Mouse (Mus musculus): ENCODE data around the gene Gm47289.

The Gm47289 gene

GRCm38 (mm10) chr9:119160689-119161088, 1.7 kb downstream of the Gm47289 start:
- no peak for DNase-seq

GRCm38 (mm10) chr9:119164743-119165142, 5.8 kb downstream of the Gm47289 start:
- no peak for DNase-seq

GRCm38 (mm10) chr9:119165548-119165947, 6.6 kb downstream of the Gm47289 start:
- DNase-seq, result no peak

- no peak for DNase-seq
Observed at GRCm38 (mm10) chr9:119167608-119168007, 8.6 kb downstream of the Gm47289 start.

GRCm38 (mm10) chr9:119179292-119179691, 20.3 kb downstream of the Gm47289 start:
- DNase-seq, result no peak

- DNase-seq, result no peak
Observed at GRCm38 (mm10) chr9:119181241-119181728, 22.3 kb downstream of the Gm47289 start.

- peak; percentile 29 for DNase-seq
Observed at GRCm38 (mm10) chr9:119192202-119192990, 33.4 kb downstream of the Gm47289 start.

GRCm38 (mm10) chr9:119199151-119199861, 40.3 kb downstream of the Gm47289 start:
- peak; percentile 34 for DNase-seq

GRCm38 (mm10) chr9:119201653-119202052, 42.7 kb downstream of the Gm47289 start:
- no peak for DNase-seq

- DNase-seq, result no peak
Observed at GRCm38 (mm10) chr9:119203617-119204016, 44.7 kb downstream of the Gm47289 start.

GRCm38 (mm10) chr9:119205756-119206155, 46.8 kb downstream of the Gm47289 start:
- DNase-seq, result no peak

- DNase-seq, result no peak
Observed at GRCm38 (mm10) chr9:119206666-119207065, 47.7 kb downstream of the Gm47289 start.

- DNase-seq, result no peak
Observed at GRCm38 (mm10) chr9:119207113-119207512, 48.2 kb downstream of the Gm47289 start.

GRCm38 (mm10) chr9:119208998-119209397, 50.0 kb downstream of the Gm47289 start, which contains the start of gene Slc22a13:
Gene Slc22a13 (minus strand): TSS chr9:119209098.
- no peak for DNase-seq
